Mouse (Mus musculus) embryonic facial prominence, embryonic 11.5 days (tissue): ENCODE measurements around the gene Cadm3. TPM values are rescaled to one million over a fixed set of nuclear protein-coding genes. Genes with fewer than 3 reads are reported as not detected.

Source experiments
- ATAC-seq: fragments of 200-750 bp; cut with Nextera tagmentation; replicated peaks from 2 replicates; pipeline ENCODE4 v1.8.0; 2017; ENCODE audit warnings: low read depth; ENCODE audit not compliant: insufficient number of reproducible peaks, low FRiP score, low TSS enrichment
- DNase-seq: peaks from one replicate; pipeline ENCODE4 v3.0.0-alpha.2; 2015; ENCODE audit warnings: low spot score
- H3K27ac ChIP-seq: fragments of 300-500 bp; sonication (generic); replicated peaks from 2 replicates; pipeline ENCODE4 v1.5.1; 2014; ENCODE audit warnings: mild to moderate bottlenecking, low read depth, low read length, control low read depth
- H3K27me3 ChIP-seq: fragments of 300-500 bp; sonication (generic); 2 replicates; pipeline ENCODE4 v1.6.1; 2014; ENCODE audit warnings: mild to moderate bottlenecking, low read length, moderate library complexity, mixed read lengths; ENCODE audit not compliant: control insufficient read depth, insufficient read depth
- H3K36me3 ChIP-seq: fragments of 300-500 bp; sonication (generic); replicated peaks from 2 replicates; pipeline ENCODE4 v1.6.1; 2014; ENCODE audit warnings: low read depth, mild to moderate bottlenecking, low read length, moderate library complexity, mixed read lengths; ENCODE audit not compliant: control insufficient read depth, insufficient read depth
- H3K4me1 ChIP-seq: fragments of 300-500 bp; sonication (generic); 2 replicates; pipeline ENCODE4 v1.6.1; 2014; ENCODE audit warnings: low read length, mixed read lengths; ENCODE audit not compliant: control insufficient read depth, insufficient read depth
- H3K4me2 ChIP-seq: fragments of 300-500 bp; sonication (generic); 2 replicates; pipeline ENCODE4 v1.6.1; 2014; ENCODE audit warnings: low read depth, mild to moderate bottlenecking, control low read depth, low read length, moderate library complexity
- H3K4me3 ChIP-seq: fragments of 300-500 bp; sonication (generic); 2 replicates; pipeline ENCODE4 v1.5.1; 2014; ENCODE audit warnings: low read depth, low read length, control low read depth
- H3K9ac ChIP-seq: fragments of 300-500 bp; sonication (generic); replicated peaks from 2 replicates; pipeline ENCODE4 v1.6.1; 2014; ENCODE audit warnings: mild to moderate bottlenecking, control low read depth, low read length
- H3K9me3 ChIP-seq: fragments of 300-500 bp; sonication (generic); replicated peaks from 2 replicates; pipeline ENCODE4 v1.6.1; 2016; ENCODE audit warnings: mild to moderate bottlenecking, low read length, inconsistent platforms, mixed read lengths; ENCODE audit not compliant: control insufficient read depth
- WGBS: fragments of 180-500 bp; shearing (Covaris S2); extraction: QIAGEN DNeasy Blood & Tissue Kit; methylation state at CpG from one replicate; pipeline ENCODE4 v1.1.7; 2014; 5-methylcytosine and 5-hydroxymethylcytosine counted together
- polyA plus RNA-seq: library from polyadenylated mRNA; unstranded; fragments of >200 nt; fragmentation: Nextera tagmentation; extraction: Ambion mirVana; gene quantifications from 2 replicates; pipeline ENCODE4 v1.2.1, GENCODE M21; 2014

The Cadm3 gene
- polyA plus RNA-seq = 7.3 and 10.1 TPM in 2 replicates

GRCm38 (mm10) chr1:173367356-173368046 is at the start of gene Cadm3:
Gene Cadm3, minus strand, starts transcription at chr1:173367695.
- WGBS = 0% methylated on average over 28 of the region's 46 CpGs
- peaks cover 5% of the 10 kb centered on the region; the same call in 1 of the 2 replicates for H3K27me3 ChIP-seq
- DNase-seq = peak; percentile 60
- no peaks in the 10 kb centered on the region for H3K4me1 ChIP-seq
- ATAC-seq = peak; percentile 87
- H3K27ac ChIP-seq = no peak within 1 kb of the TSS
- H3K9me3 ChIP-seq = no peaks in the 10 kb centered on the region
- peak within 1 kb of the TSS; percentile 92 for H3K4me2 ChIP-seq
- H3K36me3 ChIP-seq = no peaks in the 10 kb centered on the region
- peak within 1 kb of the TSS; percentile 57 for H3K9ac ChIP-seq
- peak within 1 kb of the TSS; percentile 62 for H3K4me3 ChIP-seq

GRCm38 (mm10) chr1:173414631-173415030 is 47.1 kb upstream of the Cadm3 start:
- no peak overlapping the region for H3K4me2 ChIP-seq
- no peak overlapping the region for H3K4me3 ChIP-seq
- no peaks in the 10 kb centered on the region for H3K9me3 ChIP-seq
- H3K4me1 ChIP-seq = no peaks in the 10 kb centered on the region
- no peak overlapping the region for H3K9ac ChIP-seq
- 78% methylated on average over 3 of the region's 3 CpGs for WGBS
- DNase-seq = no peak
- no peaks in the 10 kb centered on the region for H3K36me3 ChIP-seq
- ATAC-seq = no peak
- H3K27ac ChIP-seq = no peak overlapping the region
- H3K27me3 ChIP-seq = no peaks in the 10 kb centered on the region

GRCm38 (mm10) chr1:173411863-173412262 is 44.4 kb upstream of the Cadm3 start:
- WGBS = 87% methylated on average over 4 of the region's 4 CpGs
- DNase-seq (no peak), ATAC-seq (no peak)
- Histone ChIP-seq H3K4me2 (no peak overlapping the region), H3K9ac (no peak overlapping the region), H3K27ac (no peak overlapping the region), H3K4me1 (no peaks in the 10 kb centered on the region), H3K27me3 (no peaks in the 10 kb centered on the region), H3K9me3 (no peaks in the 10 kb centered on the region), H3K4me3 (no peak overlapping the region), H3K36me3 (no peaks in the 10 kb centered on the region)

- Histone ChIP-seq H3K4me2 (no peak overlapping the region), H3K9ac (no peak overlapping the region), H3K4me3 (no peak overlapping the region), H3K4me1 (no peaks in the 10 kb centered on the region), H3K9me3 (no peaks in the 10 kb centered on the region), H3K27me3 (no peaks in the 10 kb centered on the region), H3K27ac (no peak overlapping the region), H3K36me3 (no peaks in the 10 kb centered on the region)
- no peak for DNase-seq
- ATAC-seq = no peak
Measured at GRCm38 (mm10) chr1:173409066-173409465, 41.6 kb upstream of the Cadm3 start.

DNA sequence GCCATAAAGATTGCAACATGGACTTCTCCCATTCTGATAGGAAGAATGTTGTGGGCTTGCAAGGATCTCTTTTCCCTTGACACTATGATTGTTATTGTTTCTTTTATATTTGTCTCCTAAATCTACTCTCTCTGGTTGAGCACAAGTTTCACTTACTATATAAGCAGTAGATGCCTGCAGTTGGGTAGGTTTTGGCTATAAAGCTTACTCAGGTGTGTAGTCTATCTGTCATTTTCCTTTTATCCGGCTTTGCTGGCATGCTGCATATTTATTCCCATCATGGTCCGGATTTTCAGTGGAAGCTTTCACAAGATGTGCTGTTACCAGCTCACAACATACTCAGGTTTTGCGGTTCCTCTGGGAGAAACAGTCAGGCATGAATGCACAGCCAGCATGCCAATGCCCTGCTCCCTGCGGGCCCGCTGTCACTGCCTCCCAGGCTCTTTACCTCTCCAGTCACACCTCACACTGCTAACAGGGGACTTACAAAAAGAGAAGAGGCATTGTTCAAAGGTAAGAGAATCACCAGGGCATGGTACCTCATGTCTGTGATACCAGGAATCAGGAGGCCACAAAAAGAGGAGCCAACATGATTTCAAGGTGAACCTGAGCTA is 37.3 kb upstream of the Cadm3 start:
- Histone ChIP-seq H3K27ac (no peak overlapping the region), H3K36me3 (no peaks in the 10 kb centered on the region), H3K4me3 (no peak overlapping the region), H3K4me1 (no peaks in the 10 kb centered on the region), H3K4me2 (no peak overlapping the region), H3K9ac (no peak overlapping the region), H3K27me3 (no peaks in the 10 kb centered on the region), H3K9me3 (no peaks in the 10 kb centered on the region)
- WGBS = 85% methylated on average over 5 of the region's 5 CpGs
- ATAC-seq (no peak), DNase-seq (no peak)

GRCm38 (mm10) chr1:173398323-173398970 is 31.0 kb upstream of the Cadm3 start:
- ATAC-seq (no peak), DNase-seq (peak; percentile 85)
- Histone ChIP-seq H3K4me3 (no peak overlapping the region), H3K9me3 (no peaks in the 10 kb centered on the region), H3K4me1 (no peaks in the 10 kb centered on the region), H3K4me2 (no peak overlapping the region), H3K27me3 (no peaks in the 10 kb centered on the region), H3K36me3 (no peaks in the 10 kb centered on the region), H3K9ac (no peak overlapping the region), H3K27ac (no peak overlapping the region)
- 33% methylated on average over 3 of the region's 3 CpGs for WGBS

DNA sequence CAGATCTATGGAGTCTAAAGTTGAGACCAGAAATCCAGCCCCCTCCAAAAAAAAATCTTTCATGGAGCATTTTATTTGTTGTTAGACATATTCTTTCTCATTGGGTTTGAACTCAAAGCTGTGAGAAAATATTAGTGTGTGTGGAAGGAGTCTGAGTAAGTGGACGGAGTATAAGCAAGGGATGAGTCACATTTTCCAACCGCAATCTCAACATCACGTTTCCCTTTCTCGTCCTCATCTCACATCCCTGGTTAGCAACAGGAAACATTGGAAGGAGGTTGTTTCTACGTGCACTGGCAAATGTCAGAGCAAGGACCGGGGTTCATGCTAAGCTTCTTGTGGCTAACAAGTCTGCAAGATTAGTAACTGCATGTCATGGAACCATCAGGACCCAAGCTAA is 24.3 kb upstream of the Cadm3 start:
- Histone ChIP-seq H3K9me3 (no peaks in the 10 kb centered on the region), H3K27me3 (no peaks in the 10 kb centered on the region), H3K9ac (no peak overlapping the region), H3K4me2 (no peak overlapping the region), H3K36me3 (no peaks in the 10 kb centered on the region), H3K27ac (no peak overlapping the region), H3K4me1 (no peaks in the 10 kb centered on the region), H3K4me3 (no peak overlapping the region)
- WGBS = 89% methylated on average over 6 of the region's 6 CpGs
- DNase-seq (no peak), ATAC-seq (no peak)

DNA sequence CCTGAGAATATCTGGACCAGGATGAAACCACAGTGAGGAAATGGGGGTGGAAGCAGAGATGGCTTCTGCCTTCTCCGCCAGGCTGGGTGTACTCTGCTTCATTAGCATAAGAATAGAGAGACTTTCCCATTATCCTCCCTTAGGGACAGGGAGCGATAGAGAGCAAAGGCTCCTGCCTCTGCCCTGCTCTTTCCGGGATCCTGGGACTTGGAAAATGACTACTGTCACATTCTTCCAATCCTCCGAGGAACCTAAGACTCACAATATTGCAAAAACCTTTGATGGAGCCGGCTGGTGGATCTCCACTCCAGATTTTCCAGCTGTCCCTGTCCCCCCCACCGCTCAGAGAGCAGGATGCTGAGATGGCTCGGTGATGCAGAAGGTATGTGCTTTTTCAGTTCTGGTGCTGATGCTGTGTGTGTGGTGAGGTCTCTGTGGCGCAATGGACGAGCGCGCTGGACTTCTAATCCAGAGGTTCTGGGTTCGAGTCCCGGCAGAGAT is 22.5 kb upstream of the Cadm3 start:
- 2% methylated on average over 13 of the region's 13 CpGs for WGBS
- Histone ChIP-seq H3K9me3 (no peaks in the 10 kb centered on the region), H3K4me3 (peak overlapping the region; percentile 23; the same call in 1 of the 2 replicates)

More for the DNA sequence above, 22.5 kb upstream of the Cadm3 start:
- Histone ChIP-seq H3K4me1 (no peaks in the 10 kb centered on the region), H3K4me2 (peak overlapping the region; percentile 23; the same call in 1 of the 2 replicates), H3K27me3 (no peaks in the 10 kb centered on the region), H3K9ac (no peak overlapping the region), H3K36me3 (no peaks in the 10 kb centered on the region), H3K27ac (no peak overlapping the region)
- ATAC-seq (peak; percentile 88), DNase-seq (peak; percentile 69)
